Mouse (Mus musculus) ovary, postnatal 10 days (tissue): ENCODE results near the gene Stx8.

Experiments
- DNase-seq: peaks from one replicate; pipeline ENCODE4 v3.0.0; 2022; ENCODE audit warnings: low spot score

The Stx8 gene

DNA sequence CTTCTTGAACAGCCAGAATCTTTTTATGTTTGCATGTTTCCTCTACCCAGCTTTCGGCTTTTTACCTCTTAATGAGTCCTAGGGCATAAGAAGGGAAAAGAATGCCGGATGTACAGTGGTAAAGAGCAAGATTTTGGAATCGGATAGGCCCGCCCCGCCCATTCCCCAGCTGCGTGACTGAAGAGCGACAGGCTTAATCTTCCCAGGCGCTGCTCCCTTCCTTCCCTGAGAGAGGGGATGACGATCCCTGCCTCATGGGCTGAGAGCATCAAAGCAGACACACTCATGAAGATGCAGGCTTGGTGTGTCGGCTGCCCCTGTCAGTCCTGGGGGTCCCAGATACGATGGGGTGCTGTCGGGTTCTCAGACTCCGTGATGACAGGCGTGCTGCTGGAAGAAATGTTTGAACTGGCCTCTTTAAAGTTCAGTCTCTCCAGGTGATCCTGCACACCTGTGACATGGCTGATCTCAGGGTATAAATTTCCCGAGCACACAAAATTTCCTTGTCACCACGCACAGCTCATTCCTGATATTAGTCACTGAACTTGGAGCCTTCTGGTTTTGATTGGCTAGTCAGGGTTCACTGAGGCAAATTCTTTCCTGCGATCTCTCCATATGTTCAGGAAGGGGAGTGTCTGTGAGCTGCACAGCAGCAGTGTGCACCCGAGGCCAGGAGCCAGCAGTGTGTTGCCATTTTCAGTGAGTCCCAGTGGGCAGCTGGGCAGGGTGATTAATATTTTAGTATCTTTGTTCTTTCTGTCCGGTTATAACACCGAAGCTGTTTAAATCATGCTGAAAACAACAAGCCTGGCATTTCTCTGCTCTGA is 70.4 kb downstream of the Stx8 start:
- no peak for DNase-seq

GRCm38 (mm10) chr11:68037093-68037492 is 71.1 kb downstream of the Stx8 start:
- DNase-seq = no peak

- no peak for DNase-seq
Measured at GRCm38 (mm10) chr11:68038101-68038500, 72.1 kb downstream of the Stx8 start.

- DNase-seq = no peak
Measured at GRCm38 (mm10) chr11:68044181-68044580, 78.2 kb downstream of the Stx8 start.

DNA sequence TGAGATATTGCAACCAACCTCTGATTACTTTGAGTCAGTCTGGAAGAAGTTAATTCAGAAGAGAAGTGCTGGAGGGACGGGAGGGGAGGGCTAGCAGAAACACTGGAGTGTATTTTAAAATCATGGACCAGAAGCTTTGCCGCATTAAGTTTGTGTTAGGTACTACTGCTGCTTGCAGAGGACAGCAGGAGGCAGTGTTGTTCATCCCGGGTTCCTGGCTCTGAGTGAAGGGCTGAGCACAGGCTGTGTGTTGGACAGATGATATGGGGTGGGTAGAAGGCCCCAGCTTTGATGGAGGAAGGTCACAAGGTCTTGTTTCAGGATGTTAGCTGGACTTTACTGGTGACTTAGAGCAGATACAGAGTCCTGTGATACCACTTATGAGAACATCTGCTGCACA is 80.9 kb downstream of the Stx8 start:
- DNase-seq = no peak

DNA sequence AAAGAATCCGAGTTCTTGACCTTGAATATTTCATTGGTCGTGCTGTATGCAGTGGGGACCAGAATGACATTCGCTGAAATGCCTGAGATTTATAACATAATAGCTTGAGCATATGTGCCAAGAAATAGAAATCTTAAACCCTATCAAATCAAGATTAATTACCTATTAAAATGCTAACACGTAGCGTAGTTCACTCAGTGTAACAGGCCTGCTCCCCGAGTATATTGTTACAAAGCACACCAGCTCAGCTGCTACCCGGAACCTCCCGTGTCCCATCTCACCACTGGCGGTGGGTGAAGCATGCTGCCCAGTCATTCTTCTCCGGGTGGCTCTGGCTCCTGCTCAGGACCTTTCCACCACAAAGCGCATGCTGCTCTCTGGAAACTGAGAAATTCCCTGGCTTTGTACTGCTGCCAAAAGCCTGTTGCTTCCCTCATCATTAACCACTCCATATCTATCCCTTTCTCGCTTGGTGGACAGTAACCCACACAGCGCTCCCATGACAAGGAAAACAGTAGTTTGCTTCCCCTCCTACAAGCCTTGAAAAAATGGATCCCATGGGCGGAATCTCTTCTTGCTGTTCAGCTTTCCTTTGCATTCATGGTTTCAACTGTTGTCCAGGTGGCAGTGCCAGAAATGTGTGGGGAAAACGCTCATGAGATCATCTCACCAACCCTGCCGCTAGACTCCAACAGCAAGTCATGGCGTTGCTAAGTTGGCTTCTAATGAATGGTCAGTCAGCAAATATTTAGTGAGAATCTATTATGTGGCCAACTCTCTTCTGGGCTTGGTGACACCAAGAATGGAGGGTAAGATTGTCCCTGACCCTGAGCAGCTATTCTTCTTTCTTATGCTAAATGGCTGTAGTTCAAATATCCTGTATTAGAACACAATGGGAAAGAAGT is 83.5 kb downstream of the Stx8 start:
- no peak for DNase-seq

DNA sequence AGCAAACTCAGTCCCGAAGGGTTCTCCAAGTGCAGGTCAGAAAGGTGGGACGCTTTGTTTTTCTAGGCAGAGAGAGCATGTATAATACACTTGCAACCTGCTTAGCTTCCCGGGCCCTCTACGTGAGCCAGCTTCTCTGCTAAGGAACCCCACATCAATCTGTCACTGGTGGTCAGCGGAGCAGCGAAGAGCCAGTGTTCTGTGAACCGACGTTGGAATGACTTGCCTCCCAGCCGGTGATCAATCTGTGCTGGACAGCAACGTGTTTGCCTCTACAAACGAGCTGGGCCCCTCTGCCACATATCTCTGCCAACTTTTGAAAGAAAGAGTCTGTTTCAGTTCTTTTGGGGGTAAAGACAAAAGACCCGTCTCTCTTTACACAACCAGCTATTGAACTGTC is 84.7 kb downstream of the Stx8 start:
- no peak for DNase-seq

DNA sequence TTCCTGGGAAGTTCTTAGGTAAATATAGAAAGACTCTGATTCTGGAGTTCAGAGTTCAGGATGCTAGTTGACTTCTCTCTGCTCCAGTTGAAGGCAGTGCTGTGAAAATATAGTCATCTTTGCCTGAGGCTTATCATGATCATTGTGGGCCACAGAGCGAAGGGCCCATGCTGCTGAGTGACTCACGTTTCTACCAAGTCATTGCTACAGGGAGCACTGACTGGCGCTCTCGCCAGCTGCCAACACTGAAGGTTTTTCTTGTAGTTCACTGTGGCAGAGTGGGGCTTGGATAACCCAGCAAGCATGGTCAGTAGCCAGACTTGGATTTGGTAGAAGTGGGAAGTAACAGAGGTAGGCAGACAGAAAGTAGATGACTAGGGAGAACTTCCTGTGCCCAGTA is 85.3 kb downstream of the Stx8 start:
- DNase-seq = no peak

- no peak for DNase-seq
Measured at GRCm38 (mm10) chr11:68058466-68059201, 92.6 kb downstream of the Stx8 start.

GRCm38 (mm10) chr11:68060651-68061050 is 94.7 kb downstream of the Stx8 start:
- DNase-seq = no peak

GRCm38 (mm10) chr11:68062116-68062515 is 96.1 kb downstream of the Stx8 start:
- DNase-seq = no peak

DNA sequence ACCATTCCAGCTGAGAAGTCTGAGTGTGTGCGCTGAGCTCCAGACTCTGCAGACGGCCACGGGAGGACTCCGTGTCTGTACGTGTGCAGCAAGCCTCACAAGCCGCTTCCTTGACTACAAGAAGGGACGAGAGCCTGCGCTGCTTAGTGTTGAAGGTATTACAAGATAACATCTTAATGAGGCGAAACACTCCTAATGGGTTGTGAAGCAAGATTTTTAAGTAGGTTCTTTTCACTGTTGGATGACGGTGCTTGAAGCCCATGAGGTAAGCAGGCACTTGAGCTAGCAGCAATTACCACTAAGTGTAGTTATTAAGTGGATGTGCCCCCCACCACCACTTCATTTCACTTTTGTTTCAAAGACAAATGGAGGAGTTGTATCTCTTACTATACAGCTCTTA is 101.8 kb downstream of the Stx8 start:
- DNase-seq = no peak

- DNase-seq = no peak
Measured at GRCm38 (mm10) chr11:68070086-68070485, 104.1 kb downstream of the Stx8 start.

DNA sequence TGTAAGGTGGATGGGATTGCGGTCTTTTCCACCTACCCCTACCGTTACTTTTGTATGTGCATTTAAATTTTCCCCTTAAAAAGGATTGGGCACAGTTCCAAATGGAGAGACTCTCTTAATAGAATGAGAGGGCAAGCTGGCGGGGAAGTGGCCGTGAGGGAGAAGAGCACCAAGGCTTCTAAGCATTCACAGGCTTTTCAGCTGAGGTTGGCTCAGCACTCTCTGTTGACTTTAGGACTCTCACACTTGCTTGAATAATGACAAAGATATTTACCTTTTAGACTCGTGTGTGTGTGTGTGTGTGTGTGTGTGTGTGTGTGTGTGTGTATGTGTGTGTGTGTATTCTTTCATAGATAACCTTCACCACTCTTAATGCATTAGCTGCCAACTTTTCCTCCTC is 105.8 kb downstream of the Stx8 start:
- no peak for DNase-seq

DNA sequence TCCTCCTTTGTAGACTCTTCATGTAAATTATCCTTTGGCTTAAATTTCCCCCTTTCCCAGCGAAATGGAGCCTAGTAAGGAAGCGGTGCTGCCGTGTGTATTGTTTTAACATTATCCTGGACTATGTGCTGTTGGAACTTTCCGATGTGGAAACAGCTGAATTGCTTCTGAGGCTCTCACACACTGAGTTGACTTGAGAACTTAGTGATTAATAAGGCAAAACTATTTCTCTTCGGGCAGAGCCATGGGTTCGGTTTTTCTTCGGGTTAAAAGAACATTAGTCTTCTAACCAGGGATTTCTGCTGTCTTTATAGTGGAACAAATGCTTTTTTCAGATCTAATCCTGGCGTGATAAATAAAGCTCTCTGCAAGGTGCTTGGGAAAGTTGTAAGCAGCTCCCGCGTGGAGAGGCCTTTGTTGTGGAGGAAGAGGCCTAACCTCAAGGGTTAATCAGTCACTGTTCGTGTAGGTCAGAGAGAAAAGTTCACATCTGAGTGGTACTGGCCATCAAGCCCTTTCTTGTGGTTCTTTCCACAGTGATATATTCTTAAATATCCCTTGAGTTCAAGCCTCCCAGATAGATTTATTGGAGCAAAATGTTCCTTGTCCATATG is 106.7 kb downstream of the Stx8 start:
- DNase-seq = no peak

DNA sequence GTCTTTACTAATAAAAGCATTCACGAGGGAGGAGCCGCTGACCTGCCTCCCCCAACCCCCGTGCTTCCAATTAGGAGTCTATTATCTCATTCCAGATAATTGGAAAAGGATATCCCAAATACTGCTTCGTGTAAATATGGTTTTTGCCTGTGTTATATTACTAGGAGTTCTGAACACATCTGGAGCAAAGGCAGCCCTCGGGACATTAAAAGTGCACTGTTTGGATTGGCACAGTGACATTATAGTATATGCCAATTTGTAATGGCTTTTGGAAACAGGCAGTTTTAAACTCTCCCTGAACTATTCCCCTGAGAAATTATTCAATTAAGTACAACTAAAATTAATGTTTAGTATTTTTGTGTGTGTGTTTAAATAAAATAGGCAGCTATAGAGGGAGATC is 108.7 kb downstream of the Stx8 start:
- DNase-seq = no peak

GRCm38 (mm10) chr11:68075331-68075730 is 109.3 kb downstream of the Stx8 start:
- no peak for DNase-seq

GRCm38 (mm10) chr11:68079756-68080155 is 113.8 kb downstream of the Stx8 start:
- no peak for DNase-seq

- no peak for DNase-seq
Measured at GRCm38 (mm10) chr11:68080999-68081398, 115.0 kb downstream of the Stx8 start.

GRCm38 (mm10) chr11:68082756-68083155 is 116.8 kb downstream of the Stx8 start:
- no peak for DNase-seq

DNA sequence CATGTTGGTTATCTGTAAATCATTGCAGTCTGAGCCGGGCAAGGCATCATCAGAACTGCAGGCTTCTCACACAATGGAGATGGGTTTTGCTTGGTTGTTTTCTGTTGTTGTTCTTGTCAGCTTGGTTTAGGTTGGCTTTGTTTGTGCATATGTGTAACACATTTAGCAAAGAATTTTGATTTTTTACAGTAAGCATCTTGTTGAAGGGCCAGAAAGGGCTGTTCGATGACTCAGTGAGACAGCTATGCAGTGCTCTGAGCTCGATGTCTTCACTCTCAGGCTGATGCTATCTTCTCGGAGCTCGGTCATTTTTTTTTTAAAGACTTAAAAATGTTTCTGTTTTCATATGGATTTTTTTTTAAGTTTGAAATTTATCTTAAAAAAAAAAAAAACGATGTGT is 117.6 kb downstream of the Stx8 start:
- DNase-seq = no peak

DNA sequence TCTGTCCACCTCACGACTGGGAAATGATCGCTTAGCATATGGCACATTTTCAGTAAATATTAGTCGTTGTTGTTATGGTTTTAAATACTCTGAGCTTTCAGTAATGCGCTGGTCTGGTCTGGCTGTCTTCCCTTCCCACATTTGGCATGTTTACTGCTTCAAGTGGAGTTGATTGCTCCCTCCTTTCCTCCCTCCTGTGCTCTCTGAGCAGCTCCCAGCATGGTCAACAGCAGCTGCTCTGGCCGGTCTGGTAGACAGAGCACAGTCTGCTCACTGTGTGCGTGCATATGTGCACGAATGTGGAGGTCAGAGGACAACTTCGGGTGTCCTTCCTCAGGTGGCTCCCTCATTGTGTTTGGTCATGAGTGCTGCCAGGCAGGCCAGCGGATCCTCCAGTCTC is 120.2 kb downstream of the Stx8 start:
- DNase-seq = no peak
